Mouse (Mus musculus) forebrain, embryonic 14.5 days (tissue): ENCODE data around the gene Kcnd3. TPM values are rescaled to one million over a fixed set of nuclear protein-coding genes. Genes with fewer than 3 reads are reported as not detected.

ENCODE experiments used
- ATAC-seq: fragments of 200-750 bp; cut with Nextera tagmentation; 2 replicates; pipeline ENCODE4 v1.8.0; 2017; ENCODE audit warnings: mild to moderate bottlenecking, moderate library complexity
- DNase-seq: peaks from one replicate; pipeline ENCODE4 v3.0.0-alpha.2; 2015; ENCODE audit warnings: low spot score
- H3K27ac ChIP-seq: fragments of 300-500 bp; sonication (generic); 2 replicates; pipeline ENCODE4 v1.5.1; 2014; ENCODE audit warnings: low read depth, mild to moderate bottlenecking, control low read depth, low read length, moderate library complexity
- H3K27me3 ChIP-seq: fragments of 300-500 bp; sonication (generic); replicated peaks from 2 replicates; pipeline ENCODE4 v1.6.1; 2014; ENCODE audit warnings: low read length, control low read depth, mixed read lengths; ENCODE audit not compliant: control insufficient read depth, insufficient read depth
- H3K36me3 ChIP-seq: fragments of 300-500 bp; sonication (generic); 2 replicates; pipeline ENCODE4 v1.6.1; 2014; ENCODE audit warnings: low read length, control low read depth; ENCODE audit not compliant: control insufficient read depth, insufficient read depth
- H3K4me1 ChIP-seq: fragments of 300-500 bp; sonication (generic); 2 replicates; pipeline ENCODE4 v1.6.1; 2014; ENCODE audit warnings: antibody characterized with exemption, low read length, control low read depth; ENCODE audit not compliant: control insufficient read depth, insufficient read depth
- H3K4me2 ChIP-seq: fragments of 300-500 bp; sonication (generic); 2 replicates; pipeline ENCODE4 v1.6.1; 2014; ENCODE audit warnings: mild to moderate bottlenecking, control low read depth, low read length
- H3K4me3 ChIP-seq: fragments of 300-500 bp; sonication (generic); 2 replicates; pipeline ENCODE4 v1.5.1; 2014; ENCODE audit warnings: low read depth, low read length, control low read depth
- H3K9ac ChIP-seq: fragments of 300-500 bp; sonication (generic); 2 replicates; pipeline ENCODE4 v1.6.1; 2014; ENCODE audit warnings: mild to moderate bottlenecking, low read length, control low read depth, moderate library complexity
- H3K9me3 ChIP-seq: fragments of 300-500 bp; sonication (generic); replicated peaks from 2 replicates; pipeline ENCODE4 v1.6.1; 2016; ENCODE audit warnings: low read length, control low read depth, mixed read lengths; ENCODE audit not compliant: control insufficient read depth
- WGBS: fragments of 180-500 bp; shearing (Covaris S2); extraction: QIAGEN DNeasy Blood & Tissue Kit; methylation state at CpG from one replicate; pipeline ENCODE4 v1.1.7; 2014; 5-methylcytosine and 5-hydroxymethylcytosine counted together
- polyA plus RNA-seq: library from polyadenylated mRNA; unstranded; fragments of >200 nt; fragmentation: Nextera tagmentation; extraction: Ambion mirVana; gene quantifications from 2 replicates; pipeline ENCODE4 v1.2.1, GENCODE M21; 2014

The Kcnd3 gene
- polyA plus RNA-seq, 1 experiment from 2014 or later, result 6.3 TPM

GRCm38 (mm10) chr3:105504272-105504671, 52.1 kb downstream of the Kcnd3 start:
- 93% methylated on average over 3 of the region's 3 CpGs for WGBS
- H3K27me3 ChIP-seq, result no peaks in the 10 kb centered on the region
- no peak for DNase-seq

GRCm38 (mm10) chr3:105505161-105505872, 53.2 kb downstream of the Kcnd3 start:
- no peak overlapping the region for H3K4me3 ChIP-seq
- H3K4me1 ChIP-seq, result peaks cover 12% of the 10 kb centered on the region
- H3K27ac ChIP-seq, result peak overlapping the region; percentile 71
- DNase-seq (peak; percentile 69), ATAC-seq (peak; percentile 67)
- H3K4me2 ChIP-seq, result peak overlapping the region; percentile 20; the same call in 1 of the 2 replicates
- no peaks in the 10 kb centered on the region for H3K36me3 ChIP-seq
- H3K9me3 ChIP-seq, result no peaks in the 10 kb centered on the region
- H3K9ac ChIP-seq, result peak overlapping the region; percentile 40; the same call in 1 of the 2 replicates
- 15% methylated on average over 15 of the region's 15 CpGs for WGBS
- H3K27me3 ChIP-seq, result no peaks in the 10 kb centered on the region

More at GRCm38 (mm10) chr3:105504272-105504671, 52.1 kb downstream of the Kcnd3 start:
- Histone ChIP-seq H3K4me3 (no peak overlapping the region), H3K4me2 (no peak overlapping the region), H3K36me3 (no peaks in the 10 kb centered on the region), H3K4me1 (peaks cover 12% of the 10 kb centered on the region), H3K27ac (no peak overlapping the region), H3K9ac (no peak overlapping the region), H3K9me3 (no peaks in the 10 kb centered on the region)
- no peak for ATAC-seq

GRCm38 (mm10) chr3:105505873-105506170, 53.7 kb downstream of the Kcnd3 start:
- 8% methylated on average over 7 of the region's 7 CpGs for WGBS
- ATAC-seq (peak; percentile 68), DNase-seq (peak; percentile 58)
- peaks cover 12% of the 10 kb centered on the region for H3K4me1 ChIP-seq
- H3K27me3 ChIP-seq, result no peaks in the 10 kb centered on the region
- H3K27ac ChIP-seq, result peak overlapping the region; percentile 71
- no peak overlapping the region for H3K4me3 ChIP-seq
- peak overlapping the region; percentile 40; the same call in 1 of the 2 replicates for H3K9ac ChIP-seq
- H3K36me3 ChIP-seq, result no peaks in the 10 kb centered on the region
- H3K9me3 ChIP-seq, result no peaks in the 10 kb centered on the region
- peak overlapping the region; percentile 20; the same call in 1 of the 2 replicates for H3K4me2 ChIP-seq

- H3K9me3 ChIP-seq, result no peaks in the 10 kb centered on the region
- peak; percentile 66 for DNase-seq
Observed at GRCm38 (mm10) chr3:105506592-105506991, 54.5 kb downstream of the Kcnd3 start.

GRCm38 (mm10) chr3:105509321-105509720, 57.2 kb downstream of the Kcnd3 start:
- 84% methylated on average over 4 of the region's 4 CpGs for WGBS
- Histone ChIP-seq H3K4me2 (no peak overlapping the region), H3K27me3 (no peaks in the 10 kb centered on the region), H3K36me3 (no peaks in the 10 kb centered on the region), H3K27ac (no peak overlapping the region), H3K4me3 (no peak overlapping the region), H3K4me1 (peaks cover 12% of the 10 kb centered on the region), H3K9ac (no peak overlapping the region), H3K9me3 (no peaks in the 10 kb centered on the region)
- DNase-seq (no peak), ATAC-seq (no peak)

More at GRCm38 (mm10) chr3:105506592-105506991, 54.5 kb downstream of the Kcnd3 start:
- WGBS, result 65% methylated on average over 4 of the region's 4 CpGs
- Histone ChIP-seq H3K4me3 (no peak overlapping the region), H3K4me1 (peaks cover 12% of the 10 kb centered on the region), H3K27ac (no peak overlapping the region; the same call in 1 of the 2 replicates), H3K4me2 (no peak overlapping the region), H3K9ac (no peak overlapping the region), H3K27me3 (no peaks in the 10 kb centered on the region), H3K36me3 (no peaks in the 10 kb centered on the region)
- peak; percentile 24; the same call in 1 of the 2 replicates for ATAC-seq

- no peaks in the 10 kb centered on the region for H3K27me3 ChIP-seq
- H3K4me1 ChIP-seq, result no peaks in the 10 kb centered on the region; the same call in 1 of the 2 replicates
- H3K4me2 ChIP-seq, result no peak overlapping the region
- ATAC-seq (no peak), DNase-seq (no peak)
- no peak overlapping the region for H3K9ac ChIP-seq
- H3K9me3 ChIP-seq, result no peaks in the 10 kb centered on the region
- WGBS, result 66% methylated on average over 2 of the region's 2 CpGs
- no peak overlapping the region for H3K4me3 ChIP-seq
- H3K36me3 ChIP-seq, result no peaks in the 10 kb centered on the region
- H3K27ac ChIP-seq, result no peak overlapping the region
Observed at GRCm38 (mm10) chr3:105511836-105512235, 59.7 kb downstream of the Kcnd3 start.

GRCm38 (mm10) chr3:105514215-105514614, 62.1 kb downstream of the Kcnd3 start:
- no peaks in the 10 kb centered on the region for H3K4me1 ChIP-seq
- no peaks in the 10 kb centered on the region for H3K27me3 ChIP-seq
- H3K36me3 ChIP-seq, result no peaks in the 10 kb centered on the region
- no peak overlapping the region for H3K4me2 ChIP-seq
- WGBS, result 83% methylated on average over 3 of the region's 3 CpGs
- no peak overlapping the region for H3K4me3 ChIP-seq
- DNase-seq (no peak), ATAC-seq (no peak)
- H3K9me3 ChIP-seq, result no peaks in the 10 kb centered on the region
- H3K9ac ChIP-seq, result no peak overlapping the region
- no peak overlapping the region for H3K27ac ChIP-seq

- no peak for DNase-seq
- H3K4me1 ChIP-seq, result no peaks in the 10 kb centered on the region
- H3K4me2 ChIP-seq, result no peak overlapping the region
- H3K9ac ChIP-seq, result no peak overlapping the region
- H3K9me3 ChIP-seq, result no peaks in the 10 kb centered on the region
- ATAC-seq, result no peak
- no peaks in the 10 kb centered on the region for H3K36me3 ChIP-seq
- H3K27ac ChIP-seq, result no peak overlapping the region
- H3K4me3 ChIP-seq, result no peak overlapping the region
- no peaks in the 10 kb centered on the region for H3K27me3 ChIP-seq
Observed at GRCm38 (mm10) chr3:105515035-105515434, 62.9 kb downstream of the Kcnd3 start.

- DNase-seq (no peak), ATAC-seq (no peak)
- Histone ChIP-seq H3K27me3 (no peaks in the 10 kb centered on the region), H3K4me2 (no peak overlapping the region), H3K36me3 (no peaks in the 10 kb centered on the region), H3K4me3 (no peak overlapping the region), H3K9me3 (no peaks in the 10 kb centered on the region), H3K4me1 (no peaks in the 10 kb centered on the region), H3K27ac (no peak overlapping the region), H3K9ac (no peak overlapping the region)
- 84% methylated on average over 1 of the region's 1 CpGs for WGBS
Observed at GRCm38 (mm10) chr3:105515640-105516039, 63.5 kb downstream of the Kcnd3 start.
